Mouse (Mus musculus): ENCODE data around the gene Anxa5.

The Anxa5 gene

GRCm38 (mm10) chr3:36486881-36487280 lies 11.2 kb upstream of the Anxa5 start:
- no peak for DNase-seq

GRCm38 (mm10) chr3:36486176-36486575 lies 10.5 kb upstream of the Anxa5 start:
- no peak for DNase-seq

- DNase-seq, result no peak
Observed at GRCm38 (mm10) chr3:36484292-36484691, 8.6 kb upstream of the Anxa5 start.

- DNase-seq, result no peak
Observed at GRCm38 (mm10) chr3:36482940-36483339, 7.2 kb upstream of the Anxa5 start.

- DNase-seq, result peak; percentile 69
Observed at GRCm38 (mm10) chr3:36481776-36482193, 6.1 kb upstream of the Anxa5 start.

- DNase-seq, result no peak
Observed at GRCm38 (mm10) chr3:36480486-36480885, 4.8 kb upstream of the Anxa5 start.

- DNase-seq, result no peak
Observed at GRCm38 (mm10) chr3:36478776-36479175, 3.1 kb upstream of the Anxa5 start.

- DNase-seq, result peak; percentile 41
Observed at GRCm38 (mm10) chr3:36476261-36477155, 814 bp upstream of the Anxa5 start.

GRCm38 (mm10) chr3:36474938-36475483 lies 683 bp downstream of the Anxa5 start:
- peak; percentile 58 for DNase-seq

GRCm38 (mm10) chr3:36474421-36474820 lies 1.3 kb downstream of the Anxa5 start:
- DNase-seq, result no peak

GRCm38 (mm10) chr3:36473222-36473621 lies 2.5 kb downstream of the Anxa5 start:
- no peak for DNase-seq

GRCm38 (mm10) chr3:36471856-36472255 lies 3.8 kb downstream of the Anxa5 start:
- no peak for DNase-seq

GRCm38 (mm10) chr3:36468871-36469270 lies 6.8 kb downstream of the Anxa5 start:
- DNase-seq, result no peak

- DNase-seq, result no peak
Observed at GRCm38 (mm10) chr3:36467632-36468031, 8.1 kb downstream of the Anxa5 start.

- no peak for DNase-seq
Observed at GRCm38 (mm10) chr3:36465538-36465937, 10.2 kb downstream of the Anxa5 start.

GRCm38 (mm10) chr3:36462348-36462747 lies 13.3 kb downstream of the Anxa5 start:
- no peak for DNase-seq

GRCm38 (mm10) chr3:36461819-36462218 lies 13.9 kb downstream of the Anxa5 start:
- no peak for DNase-seq

- DNase-seq, result no peak
Observed at GRCm38 (mm10) chr3:36460717-36461116, 15.0 kb downstream of the Anxa5 start.

- DNase-seq, result no peak
Observed at GRCm38 (mm10) chr3:36455566-36455965, 20.1 kb downstream of the Anxa5 start.

GRCm38 (mm10) chr3:36455124-36455523 lies 20.6 kb downstream of the Anxa5 start:
- no peak for DNase-seq

- DNase-seq, result no peak
Observed at GRCm38 (mm10) chr3:36452502-36452901, 23.2 kb downstream of the Anxa5 start.

GRCm38 (mm10) chr3:36449292-36450165 lies 26.2 kb downstream of the Anxa5 start:
- DNase-seq, result peak; percentile 10

GRCm38 (mm10) chr3:36446918-36447317 lies 28.8 kb downstream of the Anxa5 start:
- no peak for DNase-seq
